Mouse (Mus musculus): Measurements from ENCODE around the gene Phkg2. TPM values are rescaled to one million over a fixed set of nuclear protein-coding genes. Genes with fewer than 3 reads are reported as not detected.
"Not testable (repeated sequence)": the region's sequence is repeated elsewhere in the genome, so short reads cannot be mapped to it uniquely, and the experiment has no call there.

The Phkg2 gene
- polyA plus RNA-seq, 1 experiment from 2014 or later = 56.2 TPM

DNA sequence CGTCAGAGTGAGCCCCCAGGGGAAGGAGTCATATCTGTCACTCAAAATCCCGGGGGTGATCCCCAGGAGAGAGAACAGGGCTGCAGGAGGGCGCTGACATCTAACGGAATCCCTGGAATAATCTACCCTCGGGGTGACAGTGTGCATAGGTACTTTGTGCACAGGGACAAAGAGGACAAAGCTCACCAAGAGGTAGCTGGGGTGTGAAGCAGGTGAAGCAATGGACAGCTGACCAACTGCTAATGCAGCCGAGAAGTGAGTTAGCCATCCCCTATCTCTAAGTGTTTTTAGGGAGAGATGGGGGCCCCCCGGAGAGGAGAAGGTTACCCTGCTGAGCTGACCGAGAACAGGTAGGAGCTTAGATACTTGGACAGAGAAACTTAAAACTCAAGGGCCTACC is 41.0 kb downstream of the Phkg2 start:
- Histone ChIP-seq H3K27ac (ENCODE audit: low read depth, low read length) (no peak overlapping the region), H3K4me3 (ENCODE audit: low read depth, low read length) (peak overlapping the region; percentile 99), H3K27me3 (ENCODE audit: control insufficient read depth, insufficient read depth, low read length) (no peaks in the 10 kb centered on the region), H3K4me1 (ENCODE audit: control insufficient read depth, insufficient read depth, low read length) (peaks cover 8% of the 10 kb centered on the region), H3K4me2 (peak overlapping the region; percentile 62), H3K36me3 (ENCODE audit: control insufficient read depth, insufficient read depth, low read length) (peaks cover 27% of the 10 kb centered on the region), H3K9ac (ENCODE audit: low read length) (peak overlapping the region; percentile 98), H3K9me3 (ENCODE audit: control insufficient read depth, low read length) (no peaks in the 10 kb centered on the region)
- WGBS = 22% methylated on average over 8 of the region's 8 CpGs
- no peak for DNase-seq (ENCODE audit: low spot score, missing footprints)
- ATAC-seq (ENCODE audit: low FRiP score) = no peak

DNA sequence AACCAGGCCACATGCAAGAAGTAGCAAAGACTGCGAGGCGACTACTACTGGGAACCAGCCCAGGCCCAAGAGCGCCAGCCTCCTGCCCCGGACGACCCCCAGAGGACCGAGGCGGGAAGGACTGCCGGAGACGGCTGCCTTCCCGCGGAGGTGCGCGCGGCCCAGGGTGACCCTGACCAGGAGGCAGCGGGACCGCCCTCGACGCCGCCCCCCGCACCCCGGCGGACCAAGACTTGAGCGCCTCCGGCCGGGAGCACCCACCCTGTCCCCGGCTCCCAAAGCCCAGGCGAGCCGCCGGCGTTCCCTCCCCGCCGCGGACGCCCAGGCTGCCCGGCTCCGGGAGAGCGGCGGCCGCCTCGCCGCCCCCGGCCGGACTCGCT is 41.4 kb downstream of the Phkg2 start:
- DNase-seq (ENCODE audit: low spot score, missing footprints) (peak; percentile 94), ATAC-seq (ENCODE audit: low FRiP score) (peak; percentile 26)
- peak overlapping the region; percentile 99 for H3K4me3 ChIP-seq (ENCODE audit: low read depth, low read length)
- WGBS = under 1% methylated on average over 39 of the region's 44 CpGs
- peaks cover 8% of the 10 kb centered on the region for H3K4me1 ChIP-seq (ENCODE audit: control insufficient read depth, insufficient read depth, low read length)
- H3K9ac ChIP-seq (ENCODE audit: low read length) = peak overlapping the region; percentile 98
- H3K27ac ChIP-seq (ENCODE audit: low read depth, low read length) = peak overlapping the region; percentile 83; the same call in 1 of the 2 replicates
- no peaks in the 10 kb centered on the region for H3K9me3 ChIP-seq (ENCODE audit: control insufficient read depth, low read length)
- no peaks in the 10 kb centered on the region for H3K27me3 ChIP-seq (ENCODE audit: control insufficient read depth, insufficient read depth, low read length)
- peak overlapping the region; percentile 62 for H3K4me2 ChIP-seq
- peaks cover 26% of the 10 kb centered on the region for H3K36me3 ChIP-seq (ENCODE audit: control insufficient read depth, insufficient read depth, low read length)

DNA sequence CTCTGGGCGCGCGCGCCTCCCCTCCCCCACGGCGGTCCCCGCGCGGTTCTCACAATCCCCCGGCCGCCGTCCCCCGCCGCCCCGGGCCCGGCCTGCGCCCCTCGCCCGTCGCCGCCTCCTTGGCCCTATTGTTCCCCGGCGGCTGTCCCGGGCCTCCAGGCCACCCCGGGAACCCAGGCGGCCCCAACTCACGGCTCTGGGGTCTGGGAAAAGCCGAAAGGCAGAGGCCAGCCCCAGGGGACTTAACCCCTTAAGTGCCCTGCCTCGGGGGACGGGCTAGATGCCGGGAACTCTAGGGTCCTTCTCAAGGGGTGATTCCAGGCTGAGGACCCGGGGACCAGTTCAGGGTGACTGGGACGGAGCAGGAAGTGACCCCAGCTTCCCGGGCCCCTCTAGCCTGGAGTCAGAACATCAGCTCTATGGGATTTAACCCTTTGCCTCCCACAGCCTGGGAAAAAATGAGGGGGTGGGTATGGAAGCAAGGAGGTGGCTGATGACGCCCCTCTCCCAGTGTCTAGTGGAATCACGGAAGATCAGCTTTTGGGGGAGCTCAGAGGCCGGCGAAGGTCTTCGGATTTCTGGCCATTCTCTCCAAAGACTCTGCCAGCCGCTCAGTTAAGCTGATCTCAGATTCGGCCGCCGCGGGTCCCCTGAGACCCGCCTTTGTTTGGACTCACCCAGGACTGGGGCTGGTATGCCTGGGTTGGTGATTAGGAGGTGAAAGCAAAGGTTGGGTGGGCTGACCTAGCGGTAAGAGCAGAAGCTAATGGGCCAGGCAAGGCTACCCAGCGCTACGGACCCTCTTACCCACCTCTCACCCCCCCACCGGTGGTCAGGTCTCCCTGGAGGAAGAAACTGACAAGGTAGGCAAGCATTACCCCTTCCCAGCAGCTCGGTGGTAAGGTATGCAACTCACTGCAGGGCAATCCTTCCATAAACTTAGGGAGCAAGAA is 42.0 kb downstream of the Phkg2 start, which contains the start of gene Zfp629:
TSS of gene Zfp629 (minus strand) at position 907 of the 953 bp plus-strand sequence.
- peak; percentile 99 for DNase-seq (ENCODE audit: low spot score, missing footprints)
- Histone ChIP-seq H3K27me3 (ENCODE audit: control insufficient read depth, insufficient read depth, low read length) (no peaks in the 10 kb centered on the region), H3K4me2 (peak within 1 kb of the TSS; percentile 62), H3K36me3 (ENCODE audit: control insufficient read depth, insufficient read depth, low read length) (peaks cover 19% of the 10 kb centered on the region), H3K27ac (ENCODE audit: low read depth, low read length) (peak within 1 kb of the TSS; percentile 83), H3K9ac (ENCODE audit: low read length) (peak within 1 kb of the TSS; percentile 98), H3K9me3 (ENCODE audit: control insufficient read depth, low read length) (no peaks in the 10 kb centered on the region), H3K4me3 (ENCODE audit: low read depth, low read length) (peak within 1 kb of the TSS; percentile 99), H3K4me1 (ENCODE audit: control insufficient read depth, insufficient read depth, low read length) (peaks cover 8% of the 10 kb centered on the region)
- WGBS = under 1% methylated on average over 40 of the region's 50 CpGs
- peak; percentile 92 for ATAC-seq (ENCODE audit: low FRiP score)

DNA sequence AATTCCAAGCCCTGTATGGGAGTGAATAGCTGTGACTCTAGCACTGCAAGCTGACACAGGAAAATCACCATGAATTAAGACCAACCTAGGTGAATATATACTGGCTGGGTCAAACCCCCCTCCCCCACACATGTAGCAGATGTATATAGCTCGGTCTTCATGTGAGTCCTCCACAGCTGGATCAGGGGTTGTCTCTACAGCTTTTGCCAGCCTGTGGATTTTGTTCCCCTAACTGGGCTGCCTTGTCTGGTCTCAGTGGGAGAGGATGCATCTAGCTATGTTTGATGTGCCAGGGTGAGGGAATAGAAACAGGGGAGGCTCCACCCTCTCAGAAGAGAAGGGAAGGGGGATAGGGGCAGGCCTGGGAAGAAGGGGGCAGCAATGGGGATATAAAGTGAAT is 43.2 kb downstream of the Phkg2 start:
- no peak for ATAC-seq (ENCODE audit: low FRiP score)
- no peak overlapping the region for H3K27ac ChIP-seq (ENCODE audit: low read depth, low read length)

DNA sequence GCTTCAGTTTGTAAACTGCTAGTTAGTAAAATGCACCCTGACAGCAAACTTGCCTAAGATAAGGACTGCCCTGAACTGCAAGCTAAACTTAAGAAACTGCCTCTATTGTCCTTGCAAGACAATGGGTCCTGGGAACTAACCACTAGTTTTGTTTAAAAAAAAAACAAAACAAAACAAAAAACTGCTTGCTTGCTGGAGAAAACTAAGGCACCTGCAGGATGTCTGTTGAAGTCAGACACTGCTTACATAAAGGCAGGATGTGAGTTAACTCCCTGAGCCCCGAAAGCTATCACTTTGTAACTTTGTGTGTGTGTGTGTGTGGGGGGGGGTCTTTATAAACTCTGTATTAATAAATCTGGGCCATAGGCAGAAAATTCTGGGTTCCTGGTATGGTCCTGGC is 43.7 kb downstream of the Phkg2 start:
- Histone ChIP-seq H3K4me1 (ENCODE audit: control insufficient read depth, insufficient read depth, low read length) (peaks cover 8% of the 10 kb centered on the region), H3K27me3 (ENCODE audit: control insufficient read depth, insufficient read depth, low read length) (no peaks in the 10 kb centered on the region), H3K36me3 (ENCODE audit: control insufficient read depth, insufficient read depth, low read length) (peaks cover 2% of the 10 kb centered on the region), H3K4me2 (no peak overlapping the region), H3K4me3 (ENCODE audit: low read depth, low read length) (no peak overlapping the region), H3K9ac (ENCODE audit: low read length) (no peak overlapping the region), H3K9me3 (ENCODE audit: control insufficient read depth, low read length) (no peaks in the 10 kb centered on the region), H3K27ac (ENCODE audit: low read depth, low read length) (no peak overlapping the region)
- DNase-seq (ENCODE audit: low spot score, missing footprints) = peak; percentile 47
- 93% methylated on average over 1 of the region's 1 CpGs for WGBS
- no peak for ATAC-seq (ENCODE audit: low FRiP score)

More for the DNA sequence above, 43.2 kb downstream of the Phkg2 start:
- Histone ChIP-seq H3K9me3 (ENCODE audit: control insufficient read depth, low read length) (no peaks in the 10 kb centered on the region), H3K9ac (ENCODE audit: low read length) (no peak overlapping the region), H3K36me3 (ENCODE audit: control insufficient read depth, insufficient read depth, low read length) (peaks cover 7% of the 10 kb centered on the region), H3K4me2 (peak overlapping the region; percentile 62; the same call in 1 of the 2 replicates), H3K4me1 (ENCODE audit: control insufficient read depth, insufficient read depth, low read length) (peaks cover 8% of the 10 kb centered on the region), H3K27me3 (ENCODE audit: control insufficient read depth, insufficient read depth, low read length) (no peaks in the 10 kb centered on the region), H3K4me3 (ENCODE audit: low read depth, low read length) (no peak overlapping the region)
- 81% methylated on average over 1 of the region's 1 CpGs for WGBS
- DNase-seq (ENCODE audit: low spot score, missing footprints) = peak; percentile 89

DNA sequence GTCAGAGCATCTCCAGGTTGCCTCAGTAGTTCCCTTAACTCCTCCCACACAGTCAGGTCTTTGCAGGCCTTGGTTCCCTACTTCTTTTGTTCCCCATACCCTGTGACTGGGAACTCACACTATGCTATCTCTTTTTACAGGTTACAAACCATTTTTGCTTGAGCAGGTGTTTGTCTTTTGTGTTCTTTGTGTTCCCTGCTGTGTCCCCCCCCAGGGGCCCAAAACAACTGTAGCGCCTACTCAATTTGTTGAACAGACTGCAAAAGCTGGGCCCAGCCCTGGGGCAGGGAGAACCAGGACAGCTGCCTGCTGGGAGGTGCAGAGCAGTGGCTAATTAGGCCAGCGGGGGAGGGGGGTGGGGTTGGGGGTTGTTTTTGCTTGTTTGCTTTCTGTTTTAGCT is 44.8 kb downstream of the Phkg2 start:
- DNase-seq (ENCODE audit: low spot score, missing footprints) = peak; percentile 60
- Histone ChIP-seq H3K36me3 (ENCODE audit: control insufficient read depth, insufficient read depth, low read length) (no peaks in the 10 kb centered on the region), H3K9me3 (ENCODE audit: control insufficient read depth, low read length) (no peaks in the 10 kb centered on the region), H3K4me1 (ENCODE audit: control insufficient read depth, insufficient read depth, low read length) (peaks cover 8% of the 10 kb centered on the region), H3K4me3 (ENCODE audit: low read depth, low read length) (no peak overlapping the region), H3K9ac (ENCODE audit: low read length) (no peak overlapping the region), H3K27ac (ENCODE audit: low read depth, low read length) (no peak overlapping the region), H3K4me2 (no peak overlapping the region), H3K27me3 (ENCODE audit: control insufficient read depth, insufficient read depth, low read length) (no peaks in the 10 kb centered on the region)
- WGBS = 48% methylated on average over 2 of the region's 2 CpGs
- no peak for ATAC-seq (ENCODE audit: low FRiP score)

DNA sequence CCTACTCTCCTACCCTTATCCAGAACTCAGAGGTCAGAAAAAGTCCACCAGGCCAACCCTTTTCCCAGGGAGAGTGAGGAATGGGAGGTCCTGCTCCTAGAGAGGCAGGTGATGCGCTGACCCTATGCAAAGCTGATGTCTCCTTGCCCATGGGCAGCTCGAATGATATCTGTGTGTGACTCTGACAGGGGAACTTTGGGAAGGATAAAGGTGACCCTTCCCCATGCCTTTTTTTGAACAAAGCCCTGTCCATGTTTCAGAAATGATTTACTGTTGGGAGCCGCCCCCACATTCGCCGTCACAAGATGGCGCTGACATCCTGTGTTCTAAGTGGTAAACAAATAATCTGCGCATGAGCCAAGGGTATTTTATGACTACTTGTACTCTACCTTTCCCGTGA is 45.3 kb downstream of the Phkg2 start:
- DNase-seq (ENCODE audit: low spot score, missing footprints) = peak; percentile 6
- ATAC-seq (ENCODE audit: low FRiP score); H3K4me2 ChIP-seq; H3K9me3 ChIP-seq (ENCODE audit: control insufficient read depth, low read length); H3K27me3 ChIP-seq (ENCODE audit: control insufficient read depth, insufficient read depth, low read length); H3K9ac ChIP-seq (ENCODE audit: low read length); H3K4me1 ChIP-seq (ENCODE audit: control insufficient read depth, insufficient read depth, low read length); H3K36me3 ChIP-seq (ENCODE audit: control insufficient read depth, insufficient read depth, low read length); H3K4me3 ChIP-seq (ENCODE audit: low read depth, low read length); H3K27ac ChIP-seq (ENCODE audit: low read depth, low read length): not testable (repeated sequence)
- WGBS = 92% methylated on average over 7 of the region's 8 CpGs

DNA sequence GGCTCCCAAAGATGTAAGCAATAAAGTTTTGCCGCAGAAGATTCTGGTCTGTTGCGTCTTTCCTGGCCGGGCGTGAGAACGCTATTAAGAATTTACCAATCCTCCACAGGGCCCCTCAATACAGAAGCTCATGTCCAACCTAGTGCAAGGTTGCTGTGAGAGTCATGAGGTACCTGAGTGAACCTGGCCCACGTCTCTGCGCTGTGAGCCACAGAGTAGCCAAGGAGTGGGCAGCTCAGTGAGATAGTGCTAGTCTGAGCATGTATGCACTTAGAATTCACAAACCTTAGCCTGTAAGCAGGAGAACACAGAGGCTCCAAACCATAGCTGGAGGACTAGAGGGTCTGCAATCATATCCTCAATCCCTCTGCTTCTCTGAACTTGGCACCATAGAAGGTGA is 52.9 kb downstream of the Phkg2 start:
- Histone ChIP-seq H3K4me3 (ENCODE audit: low read depth, low read length) (no peak overlapping the region), H3K27ac (ENCODE audit: low read depth, low read length) (no peak overlapping the region), H3K27me3 (ENCODE audit: control insufficient read depth, insufficient read depth, low read length) (no peaks in the 10 kb centered on the region), H3K36me3 (ENCODE audit: control insufficient read depth, insufficient read depth, low read length) (no peaks in the 10 kb centered on the region), H3K4me2 (no peak overlapping the region), H3K4me1 (ENCODE audit: control insufficient read depth, insufficient read depth, low read length) (no peaks in the 10 kb centered on the region), H3K9me3 (ENCODE audit: control insufficient read depth, low read length) (no peaks in the 10 kb centered on the region), H3K9ac (ENCODE audit: low read length) (no peak overlapping the region)
- DNase-seq (ENCODE audit: low spot score, missing footprints) = no peak
- 98% methylated on average over 7 of the region's 7 CpGs for WGBS
- no peak for ATAC-seq (ENCODE audit: low FRiP score)

DNA sequence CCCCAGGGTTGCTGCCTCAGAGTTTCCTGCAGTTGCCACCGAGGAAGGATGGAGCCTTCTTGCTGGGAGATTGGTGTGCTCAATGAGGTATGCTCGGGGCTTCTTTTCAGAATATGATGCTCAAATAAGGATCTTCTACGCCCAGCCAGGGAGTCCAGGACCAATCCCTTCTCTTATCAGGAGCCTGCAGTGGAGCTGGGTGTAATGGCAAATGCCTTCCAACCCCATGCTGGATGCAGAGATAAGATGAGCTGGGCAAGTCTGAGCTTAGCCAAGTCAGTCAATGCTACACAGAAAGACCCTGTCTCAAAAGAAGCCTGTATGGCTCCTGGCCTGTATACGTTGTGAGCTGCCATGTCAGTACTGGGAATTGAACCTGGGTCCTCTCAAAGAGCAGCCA is 53.3 kb downstream of the Phkg2 start:
- ATAC-seq (ENCODE audit: low FRiP score) = no peak
- no peaks in the 10 kb centered on the region for H3K4me1 ChIP-seq (ENCODE audit: control insufficient read depth, insufficient read depth, low read length)
- WGBS = 92% methylated on average over 4 of the region's 4 CpGs

More for the DNA sequence above, 53.3 kb downstream of the Phkg2 start:
- Histone ChIP-seq H3K36me3 (ENCODE audit: control insufficient read depth, insufficient read depth, low read length) (no peaks in the 10 kb centered on the region), H3K4me3 (ENCODE audit: low read depth, low read length) (no peak overlapping the region), H3K9me3 (ENCODE audit: control insufficient read depth, low read length) (no peaks in the 10 kb centered on the region), H3K27me3 (ENCODE audit: control insufficient read depth, insufficient read depth, low read length) (no peaks in the 10 kb centered on the region), H3K4me2 (no peak overlapping the region), H3K9ac (ENCODE audit: low read length) (no peak overlapping the region), H3K27ac (ENCODE audit: low read depth, low read length) (no peak overlapping the region)
- DNase-seq (ENCODE audit: low spot score, missing footprints) = no peak
